Mouse (Mus musculus) kidney, postnatal 4 days (tissue): ENCODE data around the gene Olfr478.
"Not testable (repeated sequence)": the region's sequence is repeated elsewhere in the genome, so short reads cannot be mapped to it uniquely, and the experiment has no call there.

ENCODE experiments used
- DNase-seq, 2 experiments: peaks; one replicate each; pipeline ENCODE4 v3.0.0; 2021; ENCODE audit warnings: mixed read lengths in 2 of 2

Gene Olfr478

DNA sequence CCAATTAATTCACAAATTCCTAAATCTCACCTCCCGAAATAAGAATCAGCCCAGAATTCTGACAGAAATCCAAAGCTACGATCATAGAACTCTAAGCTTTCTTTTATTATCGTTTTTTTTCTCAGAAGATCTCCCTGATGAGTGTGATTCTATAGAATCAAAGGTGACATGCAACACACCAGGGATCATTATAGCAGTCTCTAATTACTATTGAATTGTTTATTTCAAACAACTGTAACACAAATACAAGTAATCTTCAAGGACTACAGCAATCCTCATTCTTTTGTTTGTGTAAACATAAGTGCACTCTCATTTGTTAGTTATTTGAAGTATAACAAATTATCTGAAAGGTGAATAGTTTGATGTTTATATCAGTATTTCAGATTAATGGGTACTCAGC, at the start of gene Olfr478:
Gene Olfr478 (minus strand): TSS at position 101 of the 400 bp plus-strand sequence.
- DNase-seq: no peak

- no peak for DNase-seq
Observed at GRCm38 (mm10) chr7:108079555-108079954, 45.8 kb upstream of the Olfr478 start, which contains the start of gene Olfr481. Gene Olfr481 (plus strand): TSS chr7:108079855.

GRCm38 (mm10) chr7:108067246-108067645, 33.5 kb upstream of the Olfr478 start, which contains the start of gene Olfr480:
Gene Olfr480 (minus strand): TSS chr7:108067346.
- no peak for DNase-seq

GRCm38 (mm10) chr7:108050393-108050792, 16.6 kb upstream of the Olfr478 start, which contains the start of gene Olfr479:
Gene Olfr479 (plus strand): TSS chr7:108050693.
- no peak for DNase-seq

- not testable (repeated sequence) for DNase-seq
Observed at GRCm38 (mm10) chr7:108014256-108014655, 19.5 kb downstream of the Olfr478 start.

DNA sequence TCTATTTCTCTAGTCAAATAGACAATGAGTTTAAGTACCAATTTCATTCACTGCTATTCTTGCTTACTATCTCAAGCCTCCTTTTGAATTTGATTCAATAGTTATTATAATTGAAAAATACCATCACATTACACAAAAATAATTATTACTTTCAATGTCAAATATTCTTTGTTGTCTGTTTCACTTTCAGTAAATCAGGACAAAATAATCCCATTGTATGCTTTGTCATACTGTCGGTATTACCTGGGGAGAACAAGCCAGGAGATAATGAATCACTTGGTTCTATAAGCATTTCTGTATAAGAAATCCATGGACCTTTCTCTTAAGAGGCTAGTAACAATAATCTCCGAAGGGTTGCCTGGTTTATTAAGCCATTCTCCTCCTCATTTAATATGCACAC, 47.4 kb downstream of the Olfr478 start, which contains the start of gene Olfr477:
Gene Olfr477 (plus strand): TSS at position 301 of the 400 bp plus-strand sequence.
- no peak for DNase-seq
